Mouse (Mus musculus) R1 (cell line): ENCODE measurements around the gene Acot7.
A peak's percentile ranks its signal among the peaks of the same experiment; 100 is the strongest.

Experiments
- DNase-seq: peaks from one replicate; pipeline ENCODE4 v3.0.0-alpha.2; 2018; ENCODE audit warnings: low read depth, low spot score

Acot7 gene

DNA sequence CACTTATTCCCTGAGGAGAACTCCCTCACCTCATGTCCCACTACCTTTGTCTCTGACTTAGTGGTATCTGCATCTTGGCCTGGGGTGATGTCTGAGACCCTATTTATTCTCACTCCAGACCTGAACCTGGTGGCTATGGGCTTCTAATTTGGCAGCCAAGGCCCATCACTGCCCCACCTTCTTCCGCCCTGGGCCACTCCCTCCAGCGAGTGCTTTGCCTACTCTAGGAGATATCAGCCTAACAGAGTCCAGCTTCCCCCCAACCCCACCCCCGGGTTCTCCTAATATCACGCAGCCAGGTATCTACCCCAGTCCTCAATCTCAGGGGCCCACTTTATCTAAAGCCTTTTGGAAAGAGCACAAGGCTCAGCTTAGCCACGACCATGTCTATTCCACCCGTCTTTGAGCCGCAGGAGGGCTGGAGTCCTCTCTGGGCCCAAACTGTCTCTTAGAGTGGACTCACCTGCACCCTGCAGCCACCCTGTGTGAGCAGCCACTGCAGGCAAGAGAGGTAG, 26.4 kb upstream of the Acot7 start:
- no peak for DNase-seq

DNA sequence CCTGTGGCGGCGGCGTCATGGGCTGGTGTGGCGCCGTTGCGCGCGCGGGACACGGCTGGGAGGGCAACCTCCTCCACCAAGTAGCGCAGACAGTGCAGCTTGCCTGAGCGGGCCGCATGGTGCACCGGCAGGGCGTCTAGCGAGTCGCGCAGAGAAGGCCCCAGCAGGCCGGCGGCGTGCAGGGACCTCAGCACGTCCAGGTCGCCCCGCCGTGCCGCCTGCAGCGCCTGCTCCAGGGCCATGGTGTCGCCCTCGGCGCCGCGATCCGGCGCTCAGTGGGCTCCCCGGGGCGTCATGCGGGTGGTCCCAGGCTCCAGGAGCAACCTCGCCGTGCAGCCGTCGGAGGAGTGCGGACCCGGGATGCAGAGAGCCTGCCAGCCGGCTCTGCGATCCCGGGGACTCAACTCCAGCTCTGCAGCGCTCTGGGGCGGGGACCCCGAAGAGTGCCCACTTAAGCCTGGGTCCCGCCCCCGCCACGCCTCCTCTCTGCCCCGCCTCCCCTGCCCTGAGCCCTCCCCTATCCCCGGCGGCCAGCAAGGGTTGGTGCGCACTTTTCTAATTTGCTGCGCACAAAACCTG, 25.9 kb upstream of the Acot7 start, which contains the start of gene Espn:
Gene Espn (minus strand): TSS at position 406 of the 579 bp plus-strand sequence.
- DNase-seq = peak; percentile 91

DNA sequence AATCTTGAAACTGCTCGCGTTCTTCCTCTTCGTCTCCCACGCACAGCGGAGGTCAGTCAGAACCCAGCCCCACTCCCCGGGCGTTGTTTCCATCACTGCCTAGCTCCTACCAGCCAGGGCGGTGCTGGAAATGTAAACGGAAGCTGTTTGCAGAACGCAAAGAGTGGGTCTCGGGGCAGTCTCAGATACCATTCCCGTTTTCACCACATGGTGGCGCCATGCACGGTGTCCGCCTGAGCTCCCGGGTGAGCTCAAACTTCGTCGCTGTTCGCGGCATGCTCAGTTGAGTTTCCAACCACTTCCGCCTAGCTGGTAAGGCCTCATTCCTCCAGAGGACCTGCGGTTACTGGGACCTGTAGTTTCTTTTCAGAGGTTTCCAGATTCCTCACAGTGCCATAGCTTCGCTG, 24.2 kb upstream of the Acot7 start:
- peak; percentile 90 for DNase-seq

DNA sequence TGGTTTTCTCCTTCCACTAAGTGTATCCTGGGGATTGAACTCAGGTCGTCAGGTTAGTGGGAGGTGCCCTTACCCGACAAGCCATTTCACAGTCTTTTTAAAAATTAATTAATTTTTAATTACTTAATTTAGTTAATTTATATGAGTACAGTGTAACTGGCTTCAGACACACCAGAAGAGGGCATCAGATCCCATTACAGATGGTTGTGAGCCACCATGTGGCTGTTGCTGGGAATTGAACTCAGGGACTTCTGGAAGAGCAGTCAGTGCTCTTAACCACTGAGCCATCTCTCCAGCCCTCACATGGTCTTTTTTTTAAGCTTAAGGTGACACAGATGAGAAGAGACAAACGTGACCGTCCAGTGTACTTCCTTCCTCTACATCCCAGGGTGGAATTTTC, 22.9 kb upstream of the Acot7 start:
- DNase-seq = no peak

DNA sequence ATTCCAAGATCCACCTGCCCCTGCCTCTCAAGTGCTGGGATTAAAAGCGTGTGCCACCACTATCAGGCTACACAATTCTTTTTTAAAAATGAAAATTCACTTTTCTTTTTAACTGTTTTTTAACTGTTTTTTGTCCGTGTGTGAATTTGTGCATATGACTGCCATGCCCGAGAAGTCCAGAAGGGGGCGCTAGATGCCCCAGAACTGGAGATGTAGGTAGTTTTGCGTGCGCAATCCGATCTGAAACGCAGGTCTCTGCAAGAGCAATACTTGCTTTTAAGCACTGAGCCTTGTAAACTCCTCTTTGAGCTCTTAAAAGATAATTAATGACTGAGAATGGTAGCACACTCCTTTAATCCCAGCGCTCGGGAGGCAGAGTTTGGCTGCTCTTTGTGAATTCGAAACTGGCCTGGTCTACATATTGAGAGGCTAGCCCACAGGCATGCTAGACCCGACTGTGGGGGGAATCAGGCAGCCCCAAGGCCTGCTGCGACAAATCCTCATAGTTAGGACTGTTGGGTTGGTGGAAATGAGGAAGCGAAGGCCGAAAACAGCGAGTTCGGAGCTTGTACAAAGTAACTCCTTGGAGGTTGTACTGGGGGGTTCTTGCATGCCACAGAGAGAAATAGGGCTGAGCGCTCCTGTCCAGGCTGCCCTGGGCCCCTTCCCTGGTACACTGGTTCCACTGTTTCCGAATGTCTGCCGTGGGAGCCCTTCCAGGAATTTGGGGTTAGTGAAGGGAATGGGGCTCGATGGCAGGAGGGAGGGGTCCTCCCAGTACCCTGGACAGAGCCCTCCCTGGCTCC, 20.0 kb upstream of the Acot7 start:
- peak; percentile 82 for DNase-seq

DNA sequence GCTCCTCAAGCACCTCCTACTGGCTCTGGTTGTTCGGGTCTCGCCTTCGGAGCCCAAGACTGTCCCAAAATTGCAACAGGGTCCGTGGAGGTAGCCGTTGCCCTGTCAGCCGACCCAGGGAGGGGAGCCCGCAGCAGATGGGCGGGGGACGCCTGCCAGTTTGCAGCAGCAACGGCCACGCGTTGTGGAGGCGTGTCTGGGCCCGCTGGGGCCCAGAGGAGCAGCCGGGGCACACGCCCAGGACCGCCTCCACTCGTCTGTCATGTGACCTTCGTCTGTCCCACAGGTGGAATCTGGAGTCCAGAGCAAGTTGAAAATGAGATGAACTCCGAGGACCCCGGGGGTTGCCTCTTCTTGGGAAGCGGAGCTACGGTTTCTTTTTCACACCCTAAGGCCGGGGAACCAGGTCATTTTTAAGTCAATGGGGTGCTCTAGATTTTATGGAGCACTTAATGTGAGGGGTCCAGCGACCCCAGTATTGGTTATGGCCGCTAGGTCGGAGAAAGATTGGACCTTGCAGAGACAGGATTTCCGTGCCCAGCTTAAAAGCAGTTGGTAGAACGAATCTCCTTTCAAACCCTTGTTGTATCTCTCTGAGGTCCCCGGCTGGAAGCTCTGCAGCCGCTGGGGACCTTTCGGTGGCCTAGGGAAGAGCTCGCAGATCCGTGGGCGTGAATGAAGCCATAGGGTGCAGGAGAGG, 19.2 kb upstream of the Acot7 start, which contains the start of gene Hes2:
Gene Hes2 (plus strand): TSS at position 283 of the 700 bp plus-strand sequence.
- peak; percentile 78 for DNase-seq

DNA sequence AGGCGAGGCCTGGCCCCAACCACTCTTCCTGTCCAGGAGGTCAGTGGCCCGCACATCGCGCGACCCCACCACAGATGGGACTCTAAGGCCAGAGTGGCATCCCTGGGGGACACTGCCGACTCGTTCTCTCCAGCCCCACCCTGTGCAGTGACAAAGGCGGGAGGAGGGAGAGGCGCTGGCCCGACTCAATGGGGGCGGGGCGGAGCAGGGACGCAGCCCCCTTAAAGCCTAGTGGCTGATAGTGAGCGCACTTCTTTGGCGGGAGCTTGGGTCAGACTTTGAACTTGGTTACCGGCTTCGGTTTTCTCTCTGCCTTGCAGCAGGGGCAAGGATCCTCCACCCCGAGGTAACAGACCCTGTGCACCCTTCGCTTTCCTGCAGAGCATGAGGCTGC, 18.7 kb upstream of the Acot7 start:
- DNase-seq = peak; percentile 54

DNA sequence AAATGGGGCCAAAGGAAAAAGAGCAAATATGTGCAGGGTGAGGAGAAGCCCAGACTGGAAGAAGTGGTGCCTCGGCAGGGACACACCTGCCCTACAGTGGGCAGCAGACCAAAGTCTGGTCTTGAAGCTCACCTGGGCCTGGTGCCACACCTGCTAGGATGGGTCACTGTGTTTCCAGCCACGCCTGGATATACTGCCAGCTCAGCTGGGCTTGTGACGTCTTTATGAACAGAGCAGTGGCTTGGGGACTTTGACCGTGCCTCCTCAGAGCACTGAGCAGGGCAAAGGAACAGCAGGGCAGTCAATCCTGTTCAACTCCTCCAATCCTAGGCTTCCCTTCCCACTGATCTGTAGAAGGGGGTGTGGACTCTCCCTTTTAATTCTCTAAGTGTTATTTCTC, 17.2 kb upstream of the Acot7 start:
- DNase-seq = no peak

DNA sequence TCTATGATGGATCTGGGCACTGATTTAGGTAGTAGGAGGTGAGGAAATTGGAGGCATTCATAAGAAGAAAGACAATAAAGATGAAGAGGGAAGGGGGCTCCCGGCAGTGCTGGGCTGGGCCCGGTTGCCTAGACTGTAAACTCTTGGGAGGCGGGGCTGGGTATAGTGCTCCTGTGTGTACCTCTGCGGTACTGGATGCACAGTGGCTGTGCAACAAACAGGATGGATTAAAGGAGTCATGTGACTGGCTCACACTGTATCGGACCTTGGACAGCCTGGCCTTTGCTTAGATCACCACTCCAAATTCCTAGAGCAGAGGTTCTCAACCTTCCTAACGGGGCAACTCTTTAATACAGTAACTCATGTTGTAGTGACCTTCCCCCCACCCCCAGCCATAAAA, 16.3 kb upstream of the Acot7 start:
- DNase-seq = no peak

DNA sequence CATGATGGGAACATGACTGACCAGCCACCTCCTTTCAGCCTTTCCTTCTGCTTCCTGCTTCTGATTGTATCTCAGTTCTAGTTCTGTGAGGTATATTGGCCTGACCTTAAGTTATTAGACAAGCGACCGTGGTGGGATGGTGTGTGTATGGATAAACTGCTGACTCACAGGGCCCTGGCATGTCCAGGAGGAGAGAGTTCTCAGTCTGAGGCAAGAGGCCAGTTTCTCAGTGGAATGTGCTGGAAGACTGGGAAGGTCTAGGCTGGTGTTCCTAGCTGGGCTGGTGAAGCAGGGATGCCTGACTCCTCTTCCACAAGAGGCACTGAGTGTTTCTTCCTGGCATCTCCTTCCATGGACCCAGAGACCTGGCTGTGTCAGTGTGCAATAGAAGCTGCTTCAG, 15.2 kb upstream of the Acot7 start:
- DNase-seq = no peak

DNA sequence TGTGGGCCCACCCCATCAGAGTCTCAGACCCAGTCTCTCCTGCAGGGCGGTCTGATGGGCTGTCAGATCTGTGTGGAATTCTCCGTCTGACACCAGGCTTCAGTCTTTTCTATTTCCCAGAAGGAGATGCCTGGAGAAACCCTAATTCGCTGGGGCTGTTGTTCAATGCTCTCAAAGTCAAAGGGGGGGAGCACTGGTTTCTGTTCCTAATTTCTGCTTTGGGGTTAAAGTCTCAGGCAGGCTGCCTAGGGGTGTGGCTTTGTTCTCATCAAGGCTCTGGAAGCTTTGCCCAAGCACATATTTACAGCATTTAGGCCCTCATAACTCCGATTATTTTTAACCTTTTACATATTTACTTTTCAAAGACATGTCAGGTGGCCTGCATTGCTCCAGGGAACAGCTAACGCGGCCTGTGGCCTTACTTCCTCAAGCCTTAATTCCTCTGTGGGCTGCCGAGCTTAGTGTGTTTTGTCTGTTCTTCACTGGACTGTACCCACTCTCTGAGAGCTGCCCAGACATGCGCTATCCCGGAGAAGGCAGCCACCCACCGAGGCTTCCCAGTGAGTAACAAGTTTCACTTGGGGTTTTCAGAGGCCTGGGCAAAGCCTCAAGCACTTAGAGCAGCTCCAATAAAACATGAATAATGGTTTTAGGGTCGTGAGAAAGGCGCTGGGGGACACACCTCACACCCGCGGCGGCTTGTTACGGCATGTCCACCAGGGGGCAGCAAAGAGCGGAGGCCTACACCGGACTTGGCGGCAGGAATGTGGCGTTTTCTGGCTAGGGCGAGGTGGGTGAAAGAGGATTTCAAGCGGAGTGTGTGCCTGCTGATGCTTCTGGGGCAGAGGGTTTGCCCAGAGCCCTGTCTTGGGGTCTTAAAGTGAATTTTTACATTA, 12.7 kb upstream of the Acot7 start:
- peak; percentile 78 for DNase-seq

DNA sequence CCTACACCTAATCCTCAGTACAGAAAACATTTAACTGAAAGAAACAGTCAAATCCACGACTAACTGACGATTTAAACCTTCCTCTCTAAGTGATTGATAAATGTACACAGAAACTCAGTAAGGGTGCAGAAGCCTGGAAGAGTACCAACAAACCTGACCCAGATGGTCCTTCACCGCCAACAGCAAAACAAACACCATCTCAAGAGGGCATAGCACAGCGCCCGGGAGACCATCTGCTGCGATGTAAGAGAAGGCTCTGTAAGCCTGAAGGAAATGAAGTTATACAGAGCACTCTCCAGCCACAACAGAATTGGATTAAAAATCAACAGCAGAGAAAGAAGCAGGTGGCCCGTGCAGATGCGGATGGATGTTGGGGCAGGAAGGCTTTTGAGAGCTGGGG, 9.9 kb upstream of the Acot7 start:
- peak; percentile 10 for DNase-seq

DNA sequence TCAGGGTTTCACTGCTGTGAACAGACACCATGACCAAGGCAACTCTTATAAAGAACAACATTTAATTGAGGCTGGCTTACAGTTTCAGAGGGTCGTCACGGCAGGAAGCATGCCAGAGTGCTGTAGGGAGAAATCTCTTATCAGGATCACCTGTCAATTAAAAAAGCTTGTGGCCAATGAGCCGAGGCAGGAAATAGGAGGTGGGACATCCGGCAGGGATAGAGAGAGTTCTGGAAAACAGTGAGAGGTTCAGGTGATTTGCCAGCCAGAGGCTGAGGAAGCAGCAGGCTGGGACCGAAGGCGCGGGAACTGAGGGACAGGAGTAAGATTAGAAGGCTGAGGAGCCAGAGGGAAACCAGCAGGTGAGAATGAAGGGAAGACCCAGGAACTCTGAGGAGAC, 8.8 kb upstream of the Acot7 start:
- peak; percentile 77 for DNase-seq

DNA sequence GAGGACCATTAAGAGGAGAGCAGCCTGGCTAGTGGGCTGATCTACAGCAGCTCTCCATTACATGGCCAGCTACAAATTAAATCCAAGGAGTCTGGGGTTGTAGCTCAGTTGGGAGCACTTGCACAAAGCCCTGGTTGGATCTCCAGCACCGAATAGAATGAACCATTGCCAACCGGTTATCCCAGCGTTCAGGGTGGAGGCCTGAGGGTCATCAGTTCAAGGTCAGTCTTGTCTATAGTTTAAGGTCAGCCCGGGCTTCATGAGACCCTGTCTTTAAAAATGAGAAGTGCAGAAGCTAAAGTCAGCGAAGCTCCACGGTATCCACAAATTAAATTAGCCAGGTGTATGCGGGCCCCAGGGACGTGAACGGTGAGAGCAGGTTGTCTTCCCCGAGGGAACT, 7.6 kb upstream of the Acot7 start:
- peak; percentile 64 for DNase-seq

DNA sequence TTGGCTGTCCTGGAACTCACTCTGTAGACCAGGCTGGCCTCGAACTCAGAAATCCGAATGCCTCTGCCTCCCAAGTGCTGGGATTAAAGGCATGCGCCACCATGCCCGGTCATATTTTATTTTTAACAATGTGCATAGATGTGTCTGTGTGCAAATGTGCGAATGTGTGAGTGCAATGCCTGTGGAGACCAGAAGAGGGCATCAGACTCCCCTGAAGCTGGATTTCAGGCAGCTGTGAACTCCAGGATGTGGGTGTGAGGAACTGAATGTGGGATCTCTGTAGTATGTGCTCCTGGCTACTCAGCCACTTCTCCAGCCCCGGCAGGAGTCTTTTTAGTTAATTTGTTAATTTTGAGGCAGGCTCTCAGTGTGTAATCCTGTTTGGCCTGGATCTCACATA, 6.4 kb upstream of the Acot7 start:
- DNase-seq = peak; percentile 88

DNA sequence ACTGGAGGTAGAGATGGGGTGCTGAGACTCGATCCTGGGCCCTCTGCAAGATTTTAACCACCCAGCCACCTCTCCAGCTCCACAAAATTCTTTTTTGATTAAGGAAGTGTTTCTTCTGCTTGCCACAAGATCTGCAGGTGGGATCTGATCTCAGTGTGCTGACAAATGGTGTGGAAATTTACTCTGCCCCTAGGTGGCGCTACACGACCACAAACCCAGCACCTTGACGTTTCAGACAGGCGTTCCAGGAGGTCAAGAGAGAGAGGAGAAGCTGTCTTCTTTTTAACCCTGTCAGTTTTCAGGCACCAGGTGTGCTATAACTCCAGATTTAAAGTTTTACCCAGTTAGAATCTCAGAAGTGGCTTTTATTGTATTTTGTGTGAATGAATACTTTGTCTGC, 4.9 kb upstream of the Acot7 start:
- DNase-seq = peak; percentile 87

DNA sequence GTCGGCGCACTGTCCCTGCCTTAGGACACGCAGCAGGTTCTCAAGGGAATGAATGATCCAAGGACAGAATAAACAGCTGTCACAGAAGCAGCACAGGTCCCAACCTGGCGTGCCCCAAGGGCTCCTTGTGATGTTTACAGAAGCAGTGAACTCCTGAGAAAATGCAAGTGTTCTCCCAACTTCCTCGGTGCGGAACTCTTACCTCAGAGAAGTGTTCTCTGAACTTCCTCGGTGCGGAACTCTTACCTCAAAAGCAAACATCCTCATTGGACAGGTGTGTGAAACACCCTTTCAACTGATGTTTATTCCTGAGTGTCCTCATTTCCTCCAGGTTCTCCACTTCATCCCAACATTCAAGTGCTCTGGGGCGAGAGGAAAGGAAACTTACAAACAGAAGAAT, 4.0 kb upstream of the Acot7 start:
- no peak for DNase-seq

DNA sequence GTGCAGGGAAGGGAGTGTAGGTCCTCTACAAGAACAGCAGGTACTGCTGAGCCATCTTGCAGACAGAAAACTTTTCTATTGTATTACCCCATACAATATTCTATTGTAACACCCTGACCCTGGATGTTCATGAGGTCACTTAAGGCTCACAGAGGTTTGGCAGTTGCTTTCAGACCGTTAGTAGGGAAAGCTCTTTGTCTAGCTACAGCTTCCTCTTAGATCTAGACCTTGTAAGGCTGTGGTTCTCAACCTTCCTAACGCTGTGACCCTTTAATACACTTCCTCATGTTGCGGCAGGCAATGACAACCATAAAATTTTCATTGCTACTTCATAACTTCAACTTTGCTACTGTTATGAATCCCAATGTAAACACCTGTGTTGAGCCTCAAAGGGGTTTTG, 1.3 kb upstream of the Acot7 start:
- no peak for DNase-seq

DNA sequence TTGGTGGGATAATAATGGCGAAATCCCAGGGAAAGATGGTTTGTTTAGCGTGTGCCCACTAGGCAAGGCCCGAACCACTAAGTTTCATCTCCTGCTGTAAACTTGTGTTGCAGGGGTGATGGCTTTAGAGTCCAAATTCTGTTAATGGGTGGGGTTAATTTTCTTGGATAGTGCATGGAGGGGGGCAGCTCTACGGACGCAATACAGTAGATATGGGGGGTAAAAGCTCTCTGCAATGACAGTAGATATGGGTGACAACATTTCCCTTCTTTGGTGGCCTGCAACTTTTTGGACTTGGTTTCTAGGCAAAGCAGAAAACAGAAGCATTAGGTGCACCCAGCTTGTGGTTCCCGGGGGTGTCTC, 779 bp upstream of the Acot7 start:
- DNase-seq = no peak

DNA sequence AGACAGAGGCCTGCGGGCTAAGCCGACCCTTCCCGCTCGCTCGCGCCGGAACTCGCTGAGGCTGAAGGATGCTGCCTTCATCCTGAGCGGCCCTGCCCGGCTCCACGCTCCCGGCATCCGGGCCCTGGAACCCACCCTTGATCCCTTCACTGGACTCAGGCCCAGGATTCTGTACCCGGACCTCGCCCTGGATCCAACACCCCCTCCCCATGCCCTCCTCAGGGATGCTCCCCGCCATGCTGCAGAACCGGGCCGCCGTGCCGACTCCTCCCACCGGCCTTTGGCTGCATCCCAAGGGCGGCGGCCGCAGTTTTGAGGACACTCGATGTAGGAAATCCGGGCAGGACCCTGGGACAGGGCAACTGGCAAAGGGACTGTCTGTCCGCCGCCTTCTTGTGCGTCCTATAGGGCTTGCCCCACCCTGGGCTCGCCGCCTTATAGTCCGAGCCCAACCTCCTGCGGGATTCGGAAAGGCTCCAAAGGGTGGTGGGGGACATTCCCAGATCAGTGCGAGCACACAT, 470 bp downstream of the Acot7 start:
- peak; percentile 40 for DNase-seq
